Mouse (Mus musculus) midbrain, embryonic 11.5 days (tissue): ENCODE data around the gene Celf6. TPM values are rescaled to one million over a fixed set of nuclear protein-coding genes. Genes with fewer than 3 reads are reported as not detected.

Source experiments
- ATAC-seq: fragments of 200-750 bp; cut with Nextera tagmentation; 2 replicates; pipeline ENCODE4 v1.8.0; 2017; ENCODE audit warnings: moderate TSS enrichment, moderate library complexity; ENCODE audit not compliant: low FRiP score
- DNase-seq: peaks from one replicate; pipeline ENCODE4 v3.0.0; 2015; ENCODE audit warnings: low spot score; ENCODE audit errors: missing footprints
- H3K27ac ChIP-seq: fragments of 300-500 bp; sonication (generic); 2 replicates; pipeline ENCODE4 v1.5.1; 2014; ENCODE audit warnings: low read depth, low read length
- H3K27me3 ChIP-seq: fragments of 300-500 bp; sonication (generic); 2 replicates; pipeline ENCODE4 v1.6.1; 2014; ENCODE audit warnings: mild to moderate bottlenecking, low read length, moderate library complexity, mixed read lengths; ENCODE audit not compliant: control insufficient read depth, insufficient read depth
- H3K36me3 ChIP-seq: fragments of 300-500 bp; sonication (generic); 2 replicates; pipeline ENCODE4 v1.6.1; 2014; ENCODE audit warnings: mild to moderate bottlenecking, low read length, moderate library complexity, mixed read lengths; ENCODE audit not compliant: control insufficient read depth, insufficient read depth
- H3K4me1 ChIP-seq: fragments of 300-500 bp; sonication (generic); 2 replicates; pipeline ENCODE4 v1.6.1; 2014; ENCODE audit warnings: low read length; ENCODE audit not compliant: control insufficient read depth, insufficient read depth
- H3K4me2 ChIP-seq: fragments of 300-500 bp; sonication (generic); 2 replicates; pipeline ENCODE4 v1.6.1; 2014; ENCODE audit warnings: mild to moderate bottlenecking, moderate library complexity
- H3K4me3 ChIP-seq: fragments of 300-500 bp; sonication (generic); 2 replicates; pipeline ENCODE4 v1.5.1; 2014; ENCODE audit warnings: low read depth, low read length
- H3K9ac ChIP-seq: fragments of 300-500 bp; sonication (generic); 2 replicates; pipeline ENCODE4 v1.6.1; 2014; ENCODE audit warnings: low read length
- H3K9me3 ChIP-seq: fragments of 300-500 bp; sonication (generic); 2 replicates; pipeline ENCODE4 v1.6.1; 2016; ENCODE audit warnings: low read length; ENCODE audit not compliant: control insufficient read depth
- WGBS: fragments of 180-500 bp; shearing (Covaris S2); extraction: QIAGEN DNeasy Blood & Tissue Kit; methylation state at CpG from one replicate; pipeline ENCODE4 v1.1.7; 2014; 5-methylcytosine and 5-hydroxymethylcytosine counted together
- polyA plus RNA-seq: library from polyadenylated mRNA; unstranded; fragments of >200 nt; fragmentation: Nextera tagmentation; extraction: Ambion mirVana; gene quantifications from 2 replicates; pipeline ENCODE4 v1.2.1, GENCODE M21; 2014

Gene Celf6
- polyA plus RNA-seq, 1 experiment from 2014 or later: 8.5 TPM

DNA sequence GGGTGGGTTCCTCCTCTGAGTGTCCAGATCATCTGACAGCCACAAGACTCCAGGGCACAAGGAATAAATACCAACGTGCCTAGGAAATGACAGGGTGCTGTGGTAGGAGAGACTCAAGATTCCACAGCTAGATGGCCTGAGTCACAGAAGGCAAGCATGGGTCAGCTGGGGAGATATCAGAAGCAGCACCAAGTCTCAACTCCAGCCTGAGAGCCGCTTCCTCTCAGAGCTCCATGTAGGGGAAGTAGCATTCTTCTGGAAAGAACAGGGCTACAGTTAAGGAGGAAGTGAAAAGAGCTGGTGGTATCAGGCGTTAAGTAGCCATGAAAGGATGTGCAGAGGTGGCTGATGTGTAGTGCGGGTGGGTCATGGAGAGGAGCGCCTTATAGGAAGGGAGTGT lies 33.0 kb upstream of the Celf6 start:
- Histone ChIP-seq H3K4me2 (no peak overlapping the region), H3K27me3 (no peaks in the 10 kb centered on the region), H3K27ac (no peak overlapping the region), H3K4me1 (peaks cover 3% of the 10 kb centered on the region), H3K9me3 (no peaks in the 10 kb centered on the region), H3K4me3 (no peak overlapping the region), H3K9ac (no peak overlapping the region), H3K36me3 (no peaks in the 10 kb centered on the region)
- DNase-seq (no peak), ATAC-seq (no peak)
- WGBS: 88% methylated on average over 5 of the region's 5 CpGs

- Histone ChIP-seq H3K9ac (no peak overlapping the region), H3K4me1 (no peaks in the 10 kb centered on the region), H3K4me3 (no peak overlapping the region), H3K4me2 (no peak overlapping the region), H3K27me3 (no peaks in the 10 kb centered on the region), H3K9me3 (no peaks in the 10 kb centered on the region), H3K27ac (no peak overlapping the region), H3K36me3 (no peaks in the 10 kb centered on the region)
- DNase-seq (no peak), ATAC-seq (no peak)
- WGBS: 94% methylated on average over 1 of the region's 1 CpGs
Measured at GRCm38 (mm10) chr9:59547869-59548268, 29.8 kb upstream of the Celf6 start.

DNA sequence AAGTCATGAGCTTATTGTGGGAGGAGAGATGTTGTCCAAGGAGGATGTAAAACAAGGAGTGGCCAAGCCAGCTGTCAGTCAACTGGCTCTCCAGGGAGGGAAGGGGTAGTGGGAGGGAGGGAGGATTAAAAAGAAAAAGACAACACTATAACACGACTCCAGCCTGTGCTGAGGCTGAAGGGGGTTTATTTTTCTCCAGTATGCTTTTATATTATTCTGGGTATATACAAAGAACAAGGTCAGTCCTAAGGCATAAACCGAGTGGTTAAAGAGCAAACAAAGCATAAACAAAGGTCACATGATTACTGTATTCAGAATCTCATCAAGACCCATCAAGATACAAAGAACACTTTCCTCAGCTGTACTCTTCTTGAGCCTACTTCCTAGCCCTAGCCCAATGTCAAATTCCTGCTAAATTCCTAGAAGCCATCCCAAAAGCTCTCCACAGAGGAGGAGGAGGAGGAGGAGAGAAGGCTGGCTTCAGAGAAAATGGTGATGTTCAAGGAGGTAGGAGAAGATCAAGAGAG lies 28.7 kb upstream of the Celf6 start:
- H3K4me2 ChIP-seq: no peak overlapping the region
- no peaks in the 10 kb centered on the region for H3K36me3 ChIP-seq
- H3K9me3 ChIP-seq: no peaks in the 10 kb centered on the region
- no peak overlapping the region for H3K9ac ChIP-seq
- DNase-seq: no peak
- ATAC-seq: no peak
- H3K4me1 ChIP-seq: no peaks in the 10 kb centered on the region
- WGBS: 60% methylated on average over 2 of the region's 2 CpGs
- H3K27me3 ChIP-seq: no peaks in the 10 kb centered on the region
- H3K27ac ChIP-seq: no peak overlapping the region
- H3K4me3 ChIP-seq: no peak overlapping the region

DNA sequence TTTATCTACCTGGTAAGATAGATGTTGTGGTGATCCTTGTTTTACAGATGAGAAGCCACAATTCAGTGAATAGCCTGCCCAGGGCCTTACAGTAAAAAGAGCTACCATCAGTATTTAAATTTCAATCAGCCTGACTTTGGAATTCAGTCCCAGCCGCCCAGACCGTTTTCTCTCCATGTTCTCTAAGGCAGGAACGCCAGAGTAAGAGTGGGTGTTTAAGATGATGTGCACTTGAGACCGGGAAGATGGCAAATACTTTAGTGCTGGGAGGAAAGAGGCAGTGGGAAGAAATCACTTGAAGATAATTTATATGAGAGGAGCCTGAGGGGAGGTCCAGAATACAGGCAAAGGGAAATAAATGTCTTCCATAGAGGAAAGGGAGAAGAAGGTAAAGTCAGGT lies 27.6 kb upstream of the Celf6 start:
- Histone ChIP-seq H3K4me3 (no peak overlapping the region), H3K4me2 (no peak overlapping the region), H3K27me3 (no peaks in the 10 kb centered on the region), H3K36me3 (no peaks in the 10 kb centered on the region), H3K9ac (no peak overlapping the region), H3K4me1 (no peaks in the 10 kb centered on the region), H3K27ac (no peak overlapping the region), H3K9me3 (no peaks in the 10 kb centered on the region)
- DNase-seq: no peak
- 84% methylated on average over 4 of the region's 4 CpGs for WGBS
- ATAC-seq: no peak

- Histone ChIP-seq H3K36me3 (no peaks in the 10 kb centered on the region), H3K4me1 (no peaks in the 10 kb centered on the region), H3K4me2 (no peak overlapping the region), H3K4me3 (no peak overlapping the region), H3K27me3 (no peaks in the 10 kb centered on the region), H3K9ac (no peak overlapping the region), H3K27ac (no peak overlapping the region), H3K9me3 (no peaks in the 10 kb centered on the region)
- DNase-seq (no peak), ATAC-seq (no peak)
- 84% methylated on average over 5 of the region's 5 CpGs for WGBS
Measured at GRCm38 (mm10) chr9:59551017-59551416, 26.7 kb upstream of the Celf6 start.

DNA sequence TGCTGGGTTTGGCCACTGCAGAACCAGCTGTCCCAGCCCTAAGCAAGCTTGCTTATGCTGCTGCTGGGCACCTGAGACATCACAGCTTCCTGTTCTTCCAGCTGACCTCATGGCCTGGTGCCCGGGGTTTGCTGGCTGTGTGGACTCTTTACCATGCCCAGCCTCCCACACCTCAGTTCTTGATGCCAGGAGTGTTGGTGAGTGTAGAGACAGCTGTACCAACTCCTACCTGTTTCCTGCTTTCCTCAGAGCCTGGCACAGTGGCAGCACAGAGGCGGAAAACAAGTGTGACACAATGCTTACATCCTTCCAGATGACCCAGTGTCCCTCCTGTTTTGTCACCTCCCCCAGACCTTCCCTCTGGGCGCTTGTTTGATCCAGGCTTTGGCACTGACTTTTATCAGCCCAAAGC lies 26.1 kb upstream of the Celf6 start:
- Histone ChIP-seq H3K27ac (no peak overlapping the region), H3K9ac (no peak overlapping the region), H3K4me2 (no peak overlapping the region), H3K9me3 (no peaks in the 10 kb centered on the region), H3K27me3 (no peaks in the 10 kb centered on the region), H3K36me3 (no peaks in the 10 kb centered on the region; the same call in 1 of the 2 replicates), H3K4me3 (no peak overlapping the region), H3K4me1 (no peaks in the 10 kb centered on the region)
- 88% methylated on average over 3 of the region's 3 CpGs for WGBS
- no peak for DNase-seq
- no peak for ATAC-seq

- ATAC-seq (no peak), DNase-seq (no peak)
- no peaks in the 10 kb centered on the region; the same call in none of the 2 replicates for H3K36me3 ChIP-seq
- H3K4me1 ChIP-seq: no peaks in the 10 kb centered on the region
- H3K9ac ChIP-seq: no peak overlapping the region
- H3K9me3 ChIP-seq: no peaks in the 10 kb centered on the region
- H3K27ac ChIP-seq: no peak overlapping the region
- no peak overlapping the region for H3K4me3 ChIP-seq
- no peak overlapping the region for H3K4me2 ChIP-seq
- WGBS: 87% methylated on average over 5 of the region's 5 CpGs
- no peaks in the 10 kb centered on the region for H3K27me3 ChIP-seq
Measured at GRCm38 (mm10) chr9:59552610-59553009, 25.1 kb upstream of the Celf6 start.

- H3K4me2 ChIP-seq: no peak overlapping the region
- H3K4me3 ChIP-seq: no peak overlapping the region
- no peak for ATAC-seq
- no peak for DNase-seq
- H3K27me3 ChIP-seq: no peaks in the 10 kb centered on the region
- H3K9ac ChIP-seq: no peak overlapping the region
- H3K36me3 ChIP-seq: peaks cover 2% of the 10 kb centered on the region
- H3K9me3 ChIP-seq: no peaks in the 10 kb centered on the region
- H3K4me1 ChIP-seq: no peaks in the 10 kb centered on the region
- 93% methylated on average over 4 of the region's 4 CpGs for WGBS
- no peak overlapping the region for H3K27ac ChIP-seq
Measured at GRCm38 (mm10) chr9:59553719-59554118, 24.0 kb upstream of the Celf6 start.

DNA sequence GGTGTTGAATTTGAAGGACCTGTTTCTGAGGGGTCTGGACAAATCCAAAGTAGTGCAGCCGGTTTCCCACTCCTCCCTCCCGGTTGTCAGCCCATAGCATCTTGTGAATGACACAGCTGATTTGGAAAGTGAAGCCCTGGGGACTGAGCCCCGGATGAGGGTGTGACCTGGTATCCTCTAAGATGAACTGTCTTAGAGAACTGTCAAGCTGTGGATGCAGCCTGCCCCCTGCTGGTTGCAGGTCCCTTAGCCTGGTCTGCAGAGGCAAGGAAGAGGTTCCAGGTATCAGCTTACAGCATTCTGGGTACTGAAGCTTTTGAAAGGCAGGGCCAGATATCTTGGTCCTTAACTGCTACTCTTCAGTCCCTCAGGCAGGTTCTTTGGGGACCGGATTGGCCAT lies 12.1 kb upstream of the Celf6 start:
- WGBS: 32% methylated on average over 4 of the region's 4 CpGs
- ATAC-seq: no peak
- Histone ChIP-seq H3K27ac (no peak overlapping the region), H3K4me3 (no peak overlapping the region), H3K36me3 (peaks cover 4% of the 10 kb centered on the region; the same call in 1 of the 2 replicates), H3K27me3 (no peaks in the 10 kb centered on the region), H3K9me3 (no peaks in the 10 kb centered on the region), H3K4me2 (no peak overlapping the region), H3K4me1 (no peaks in the 10 kb centered on the region), H3K9ac (no peak overlapping the region)
- peak; percentile 92 for DNase-seq
